ENCODE assay signal across 10 mouse cellular contexts in genomic region chr4:133078947-133079346, GRCm38 (mm10). TPM values are rescaled to one million over a fixed set of nuclear protein-coding genes. Genes with fewer than 3 reads are reported as not detected.
A peak's percentile ranks its signal among the peaks of the same experiment; 100 is the strongest.
DNase-seq lines count a peak whose midpoint lies in the region; ATAC-seq and TF ChIP-seq lines count a peak whose summit lies in the region.
"Had no signal": no experiment of that assay in that cellular context is flagged by ENCODE, and none has a peak within 500 bp of the region (broad histone marks: within the 10 kb centered on the region; RNA-seq: fewer than 3 reads in every experiment).

No protein-coding gene starts in this region.

- no peak overlapping the region for H3K9ac ChIP-seq in heart, embryonic 15.5 days
- H3K9ac ChIP-seq in midbrain, postnatal 0 days (replicated peaks; ENCODE audit: low read length, poor library complexity, severe bottlenecking), result no peak overlapping the region

- no peak overlapping the region for H3K4me2 ChIP-seq in heart, embryonic 15.5 days
- no peak overlapping the region for H3K4me2 ChIP-seq in midbrain, postnatal 0 days (ENCODE audit: low read depth, low read length, poor library complexity, severe bottlenecking)

- H3K9me3 ChIP-seq in heart, embryonic 15.5 days (replicated peaks), result no peaks in the 10 kb centered on the region
- no peaks in the 10 kb centered on the region for H3K9me3 ChIP-seq in midbrain, postnatal 0 days (ENCODE audit: low read length)

- DNase-seq in heart, adult 8-10 months (ENCODE audit: low spot score), result no peak
- no peak for DNase-seq in left cerebral cortex, postnatal 14 days (ENCODE audit: low spot score in 2 of 2)
- DNase-seq in midbrain, postnatal 0 days (ENCODE audit: low spot score), result no peak
- no peak for DNase-seq in cerebellum, postnatal 10 days
- DNase-seq: kidney, postnatal 14 days; left cerebral cortex, postnatal 4 days had no signal

- TF ChIP-seq CTCF in bone marrow, adult 2 months (IDR thresholded peaks at IDR 0.05; ENCODE audit: control insufficient read depth, insufficient read depth, low read length), result no peak
- no peak for TF ChIP-seq CTCF in midbrain, postnatal 0 days (IDR thresholded peaks at IDR 0.05)

- no peak for TF ChIP-seq POLR2A in bone marrow, adult 2 months (IDR thresholded peaks at IDR 0.05; ENCODE audit: borderline replicate concordance, control insufficient read depth, low read depth, low read length)

- no peak overlapping the region for H3K4me3 ChIP-seq in heart, embryonic 15.5 days
- H3K4me3 ChIP-seq in bone marrow, adult 2 months (replicated peaks; ENCODE audit: control insufficient read depth, low read depth, low read length), result no peak overlapping the region
- H3K4me3 ChIP-seq in midbrain, postnatal 0 days (ENCODE audit: low read depth, low read length), result no peak overlapping the region

- intact Hi-C loops in left cerebral cortex, postnatal 14 days (cut with DNase I), result no loop called here

- ATAC-seq in heart, embryonic 15.5 days (replicated peaks; ENCODE audit: insufficient number of reproducible peaks, insufficient read depth, low FRiP score, low read depth), result no peak
- ATAC-seq in CD4-positive, CD25-positive, alpha-beta regulatory T cell, adult 4 months, result peak; percentile 90
- peak; percentile 12; the same call in 1 of the 2 replicates for ATAC-seq in megakaryocyte, adult 5-6 weeks (ENCODE audit: poor library complexity, severe bottlenecking)
- ATAC-seq in midbrain, postnatal 0 days (ENCODE audit: low FRiP score), result no peak

- H3K27ac ChIP-seq in heart, embryonic 15.5 days, result peak overlapping the region; percentile 37
- 0 out of 2 replicates have a peak overlapping the region, but pooled peaks have one; percentile 19 for H3K27ac ChIP-seq in bone marrow, adult 2 months (ENCODE audit: control insufficient read depth, insufficient read depth, low read depth, low read length, poor library complexity)
- H3K27ac ChIP-seq in midbrain, postnatal 0 days (ENCODE audit: low read depth, low read length), result no peak overlapping the region

- peaks cover 49% of the 10 kb centered on the region for H3K4me1 ChIP-seq in heart, embryonic 15.5 days (replicated peaks)
- H3K4me1 ChIP-seq in bone marrow, adult 2 months (ENCODE audit: control insufficient read depth, insufficient read depth, low read length), result peaks cover 5% of the 10 kb centered on the region
- peaks cover 14% of the 10 kb centered on the region; the same call in 1 of the 2 replicates for H3K4me1 ChIP-seq in midbrain, postnatal 0 days (ENCODE audit: insufficient read depth, low read length)

- H3K27me3 ChIP-seq in heart, embryonic 15.5 days, result no peaks in the 10 kb centered on the region
- H3K27me3 ChIP-seq in midbrain, postnatal 0 days (ENCODE audit: insufficient read depth, low read length), result no peaks in the 10 kb centered on the region

- H3K36me3 ChIP-seq in heart, embryonic 15.5 days, result peaks cover 12% of the 10 kb centered on the region; the same call in 1 of the 2 replicates
- H3K36me3 ChIP-seq in midbrain, postnatal 0 days (ENCODE audit: insufficient read depth, low read length), result peaks cover 19% of the 10 kb centered on the region

- 34% methylated on average over 5 of the region's 5 CpGs for WGBS in heart, embryonic 15.5 days
- 48% methylated on average over 5 of the region's 5 CpGs for WGBS in bone marrow, adult 2 months
- WGBS in midbrain, postnatal 0 days, result 74% methylated on average over 5 of the region's 5 CpGs

RNA-seq across cellular contexts. Expression of gene Wasf2, which starts 51.4 kb away (rescaled TPM):
- 67.3 and 72.8 TPM in 2 replicates for polyA plus RNA-seq in heart, embryonic 15.5 days (2015; fragmentation: Nextera tagmentation; extraction: Ambion mirVana)
- 10 to 100 TPM; 64.1 to 87.2 (median 71.5) TPM for total RNA-seq in heart, adult 8-10 months (2022)
- 10 to 100 TPM; 69.2 to 76.3 TPM for polyA plus RNA-seq in CD4-positive, CD25-positive, alpha-beta regulatory T cell, adult 4 months (2017; shearing (Covaris generic))
- polyA plus RNA-seq in bone marrow, adult 2 months (2011; ENCODE audit: insufficient read depth, insufficient read length, low replicate concordance, missing spikeins), result 31.9 and 56.6 TPM in 2 replicates
- 226 and 236 TPM in 2 replicates for total RNA-seq in megakaryocyte, adult 5-6 weeks (2015)
- total RNA-seq in megakaryocyte, adult 5-6 weeks (2017), result 56.9 and 75.4 TPM in 2 replicates
- 10 to 100 TPM; 27.3 to 34.8 TPM for total RNA-seq in left cerebral cortex, postnatal 14 days (2021)
- total RNA-seq in midbrain, postnatal 0 days (2014; rRNA removed), result 18.3 and 19.6 TPM in 2 replicates
- polyA plus RNA-seq in midbrain, postnatal 0 days (2015; fragmentation: Nextera tagmentation; extraction: Ambion mirVana), result 19.1 and 26.0 TPM in 2 replicates

Comparison
In these comparisons a context has a peak if more than half of its experiments do, and no peak if none do; other contexts are left out.
1. ATAC-seq: peak in CD4-positive, CD25-positive, alpha-beta regulatory T cell, adult 4 months (single experiment) and megakaryocyte, adult 5-6 weeks (single experiment); none in heart, embryonic 15.5 days (single experiment) and midbrain, postnatal 0 days (single experiment).